Mouse (Mus musculus) gastrocnemius, postnatal 14 days (tissue): Measurements from ENCODE around the gene Hyls1. TPM values are rescaled to one million over a fixed set of nuclear protein-coding genes. Genes with fewer than 3 reads are reported as not detected.

Source experiments
- DNase-seq: peaks from one replicate; pipeline ENCODE4 v3.0.0; 2021; ENCODE audit warnings: mixed read lengths
- intact Hi-C: fragments of 180-260 bp; cut with DNase I; formaldehyde crosslinking; loops from one replicate; pipeline ENCODE4 v1.15.1; 2025; ENCODE audit warnings: low total_unique reads
- total RNA-seq, 2 experiments: library from RNA; stranded (reverse); gene quantifications; 2 replicates each; pipeline ENCODE4 v1.2.3; 2021

The Hyls1 gene
- total RNA-seq, 2 experiments from 2014 or later: 1.1 to 1.5 TPM

DNA sequence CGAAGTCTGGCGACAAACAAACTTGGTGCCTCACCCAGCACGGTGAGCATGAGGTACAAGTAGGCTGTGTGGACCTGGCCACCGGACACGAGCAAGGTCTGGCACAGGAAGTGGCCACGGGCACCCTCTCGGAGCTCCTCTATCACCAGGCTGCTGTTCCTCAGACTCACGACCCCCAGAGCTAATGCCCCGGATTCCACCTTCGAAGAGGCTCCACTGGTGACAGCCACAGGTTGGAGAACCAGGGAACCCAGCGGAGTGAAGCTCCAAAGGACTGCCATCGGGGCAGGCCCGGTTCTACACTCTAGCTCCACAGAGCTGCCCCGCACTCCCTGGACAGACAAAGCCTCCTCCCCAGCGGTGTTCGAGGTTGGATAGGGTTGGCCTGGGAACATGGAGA lies 53.5 kb downstream of the Hyls1 start:
- intact Hi-C loops: no loop called here
- DNase-seq: no peak

DNA sequence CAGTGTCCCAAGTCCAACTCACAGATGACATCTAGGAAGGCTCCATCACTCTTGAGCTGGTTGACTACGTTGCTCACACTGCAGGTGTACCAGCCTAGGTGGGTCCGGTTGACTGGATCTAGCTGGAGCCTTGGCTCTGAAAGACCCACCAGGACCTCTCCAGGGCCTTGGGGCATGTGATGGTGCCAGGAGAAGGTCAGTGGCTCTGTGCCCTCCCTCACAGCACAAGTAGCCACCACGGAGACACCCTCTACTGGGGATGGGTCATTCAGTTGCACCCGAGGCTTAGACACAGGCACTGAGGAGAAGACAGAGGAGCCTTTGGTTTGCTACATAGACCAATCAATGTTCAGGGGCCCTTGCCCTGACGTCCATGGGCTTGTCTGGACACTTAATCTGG lies 54.0 kb downstream of the Hyls1 start:
- no peak for DNase-seq
- intact Hi-C loops: no loop called here

DNA sequence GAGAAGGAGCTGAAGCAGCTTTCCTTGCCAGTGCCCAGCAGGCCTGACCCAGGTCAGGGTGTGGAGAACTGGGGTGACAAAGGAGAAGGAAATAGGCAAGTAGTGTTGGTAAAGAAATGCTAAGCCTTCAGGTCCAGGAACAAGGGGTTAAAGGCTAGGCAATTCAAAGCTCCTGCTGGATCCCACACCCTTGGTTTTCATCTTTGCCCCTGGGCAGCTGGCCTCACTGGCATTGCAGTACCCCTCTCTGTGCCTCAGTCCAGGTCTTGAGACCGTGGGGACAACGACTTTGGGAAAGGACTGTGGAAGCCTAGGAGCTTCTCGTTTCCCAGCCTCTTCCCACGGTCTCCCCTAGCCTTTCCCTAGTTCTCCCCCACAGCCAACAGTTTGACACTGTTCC lies 56.3 kb downstream of the Hyls1 start:
- intact Hi-C loops: no loop called here
- DNase-seq: no peak

Other genes with a start within 250 kb of the Hyls1 start
- gene Cdon, start 149.3 kb downstream of the Hyls1 start, total RNA-seq: 10 to 100 TPM; 17.7 to 21.7 TPM
- not detected for gene Gm1113, start 52.1 kb downstream of the Hyls1 start, total RNA-seq
- gene Ddx25, start 11.9 kb downstream of the Hyls1 start, total RNA-seq: under 1 TPM in 1 of 2 experiments, not detected in 1; 0.06 TPM
- 10 to 100 TPM in 1 of 2 experiments, 1 to 10 TPM in 1; 8.7 to 10.6 TPM for gene Pus3, start 11.8 kb downstream of the Hyls1 start, total RNA-seq
- under 1 TPM in 1 of 2 experiments, not detected in 1; 0.09 TPM for gene Pate2, start 114 bp downstream of the Hyls1 start, total RNA-seq
- gene Pate4, start 41.5 kb upstream of the Hyls1 start, total RNA-seq: not detected
- not detected for gene Pate3, start 77.8 kb upstream of the Hyls1 start, total RNA-seq
- not detected for gene Pate1, start 117.0 kb upstream of the Hyls1 start, total RNA-seq
- not detected for gene Gm17677, start 170.7 kb upstream of the Hyls1 start, total RNA-seq
- gene Gm17727, start 207.7 kb upstream of the Hyls1 start, total RNA-seq: not detected
- not detected for gene Gm27235, start 219.7 kb upstream of the Hyls1 start, total RNA-seq
- not detected for gene D730048I06Rik, start 219.7 kb upstream of the Hyls1 start, total RNA-seq